Mouse (Mus musculus) embryonic facial prominence, embryonic 10.5 days (tissue): ENCODE measurements around the gene Foxn3. TPM values are rescaled to one million over a fixed set of nuclear protein-coding genes. Genes with fewer than 3 reads are reported as not detected.
A peak's percentile ranks its signal among the peaks of the same experiment; 100 is the strongest.

Experiments used
- DNase-seq: peaks from one replicate; pipeline ENCODE4 v3.0.0-alpha.2; 2017; ENCODE audit warnings: low spot score
- H3K27ac ChIP-seq: fragments of 300-500 bp; sonication (generic); replicated peaks from 2 replicates; pipeline ENCODE4 v1.5.1; 2016; ENCODE audit warnings: mild to moderate bottlenecking
- H3K27me3 ChIP-seq: fragments of 300-500 bp; sonication (generic); replicated peaks from 2 replicates; pipeline ENCODE4 v1.6.1; 2016; ENCODE audit warnings: low read depth, mild to moderate bottlenecking; ENCODE audit not compliant: poor library complexity, severe bottlenecking
- H3K36me3 ChIP-seq: fragments of 300-500 bp; sonication (generic); replicated peaks from 2 replicates; pipeline ENCODE4 v1.6.1; 2016; ENCODE audit warnings: mild to moderate bottlenecking, moderate library complexity
- H3K4me1 ChIP-seq: fragments of 300-500 bp; sonication (generic); 2 replicates; pipeline ENCODE4 v1.6.1; 2016
- H3K4me3 ChIP-seq: fragments of 300-500 bp; sonication (generic); 2 replicates; pipeline ENCODE4 v1.5.1; 2016; ENCODE audit warnings: mild to moderate bottlenecking, moderate library complexity
- H3K9me3 ChIP-seq: fragments of 300-500 bp; sonication (generic); 2 replicates; pipeline ENCODE4 v1.6.1; 2016; ENCODE audit warnings: mild to moderate bottlenecking
- WGBS: fragments of 180-500 bp; shearing (Covaris S2); methylation state at CpG from one replicate; pipeline ENCODE4 v1.1.7; 2016; 5-methylcytosine and 5-hydroxymethylcytosine counted together
- polyA plus RNA-seq: library from polyadenylated mRNA; unstranded; fragments of >200 nt; fragmentation: Nextera tagmentation; extraction: Ambion mirVana; gene quantifications from 2 replicates; pipeline ENCODE4 v1.2.1, GENCODE M21; 2016

Foxn3 gene
- polyA plus RNA-seq, 1 experiment from 2014 or later = 64.7 TPM

DNA sequence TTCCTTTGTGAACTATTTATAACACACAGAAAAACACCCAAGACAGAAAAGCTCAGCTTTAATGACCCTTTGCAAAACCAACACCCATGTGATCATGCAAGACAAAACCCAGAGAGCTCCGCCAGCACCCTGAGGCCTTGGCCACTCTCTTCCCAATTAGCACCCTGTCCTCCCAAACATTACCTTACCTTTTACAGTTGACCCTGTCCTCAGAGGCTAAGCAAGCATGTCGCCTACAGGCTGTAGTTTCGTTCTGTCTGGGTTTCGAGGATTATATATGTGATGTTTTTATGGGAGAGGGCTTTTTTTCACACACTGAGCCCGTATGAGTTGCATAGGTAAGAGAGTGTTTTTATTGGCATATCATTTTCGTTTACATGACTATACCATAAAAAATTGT is 26.1 kb downstream of the Foxn3 start:
- H3K27ac ChIP-seq = no peak overlapping the region
- 93% methylated on average over 6 of the region's 6 CpGs for WGBS
- DNase-seq = no peak
- H3K27me3 ChIP-seq = no peaks in the 10 kb centered on the region
- peaks cover 24% of the 10 kb centered on the region for H3K9me3 ChIP-seq
- no peak overlapping the region for H3K4me3 ChIP-seq
- no peaks in the 10 kb centered on the region for H3K4me1 ChIP-seq
- H3K36me3 ChIP-seq = peaks cover 41% of the 10 kb centered on the region

- no peak for DNase-seq
- no peaks in the 10 kb centered on the region for H3K27me3 ChIP-seq
- no peak overlapping the region for H3K4me3 ChIP-seq
- H3K27ac ChIP-seq = no peak overlapping the region
- WGBS = 98% methylated on average over 5 of the region's 5 CpGs
- H3K36me3 ChIP-seq = peaks cover 43% of the 10 kb centered on the region
- peaks cover 24% of the 10 kb centered on the region for H3K9me3 ChIP-seq
- no peaks in the 10 kb centered on the region; the same call in 1 of the 2 replicates for H3K4me1 ChIP-seq
Observed at GRCm38 (mm10) chr12:99536426-99536825, 27.0 kb downstream of the Foxn3 start.

DNA sequence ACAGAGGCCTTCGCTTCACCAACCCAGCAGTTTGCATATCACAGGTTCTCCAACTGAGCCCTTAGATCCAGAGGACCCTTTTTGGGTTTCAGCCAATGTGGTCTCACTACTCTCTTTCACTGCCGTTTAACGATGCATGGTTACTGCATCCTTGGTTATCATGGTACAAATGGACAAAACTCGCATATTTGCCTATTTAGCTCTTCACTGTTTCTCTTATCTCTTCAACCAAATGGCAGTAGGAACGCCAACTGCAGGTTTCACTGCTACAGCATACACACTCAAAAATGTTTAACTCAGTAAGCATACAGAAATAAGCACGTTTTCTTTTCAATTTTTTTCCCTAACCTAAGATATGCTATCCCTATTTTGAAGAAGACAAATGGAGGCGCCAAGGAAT is 31.0 kb downstream of the Foxn3 start:
- no peaks in the 10 kb centered on the region for H3K27me3 ChIP-seq
- peaks cover 40% of the 10 kb centered on the region for H3K36me3 ChIP-seq
- no peak overlapping the region for H3K4me3 ChIP-seq
- H3K4me1 ChIP-seq = peaks cover 40% of the 10 kb centered on the region
- no peak for DNase-seq
- WGBS = 91% methylated on average over 7 of the region's 7 CpGs
- H3K27ac ChIP-seq = no peak overlapping the region
- peaks cover 24% of the 10 kb centered on the region for H3K9me3 ChIP-seq

GRCm38 (mm10) chr12:99529687-99530411 is 33.5 kb downstream of the Foxn3 start:
- DNase-seq = peak; percentile 33
- 55% methylated on average over 17 of the region's 17 CpGs for WGBS
- peak overlapping the region; percentile 57; the same call in 1 of the 2 replicates for H3K27ac ChIP-seq
- H3K9me3 ChIP-seq = peaks cover 9% of the 10 kb centered on the region; the same call in 1 of the 2 replicates
- no peaks in the 10 kb centered on the region for H3K27me3 ChIP-seq
- peaks cover 21% of the 10 kb centered on the region for H3K36me3 ChIP-seq
- H3K4me3 ChIP-seq = no peak overlapping the region
- H3K4me1 ChIP-seq = peaks cover 53% of the 10 kb centered on the region

- no peaks in the 10 kb centered on the region for H3K27me3 ChIP-seq
- H3K27ac ChIP-seq = peak overlapping the region; percentile 57; the same call in 1 of the 2 replicates
- 34% methylated on average over 5 of the region's 5 CpGs for WGBS
- peaks cover 53% of the 10 kb centered on the region for H3K4me1 ChIP-seq
- DNase-seq = no peak
- no peak overlapping the region for H3K4me3 ChIP-seq
- 0 out of 2 replicates have a peak, but pooled peaks cover under 1% of the 10 kb centered on the region for H3K9me3 ChIP-seq
- peaks cover 13% of the 10 kb centered on the region for H3K36me3 ChIP-seq
Observed at GRCm38 (mm10) chr12:99528958-99529357, 34.4 kb downstream of the Foxn3 start.

DNA sequence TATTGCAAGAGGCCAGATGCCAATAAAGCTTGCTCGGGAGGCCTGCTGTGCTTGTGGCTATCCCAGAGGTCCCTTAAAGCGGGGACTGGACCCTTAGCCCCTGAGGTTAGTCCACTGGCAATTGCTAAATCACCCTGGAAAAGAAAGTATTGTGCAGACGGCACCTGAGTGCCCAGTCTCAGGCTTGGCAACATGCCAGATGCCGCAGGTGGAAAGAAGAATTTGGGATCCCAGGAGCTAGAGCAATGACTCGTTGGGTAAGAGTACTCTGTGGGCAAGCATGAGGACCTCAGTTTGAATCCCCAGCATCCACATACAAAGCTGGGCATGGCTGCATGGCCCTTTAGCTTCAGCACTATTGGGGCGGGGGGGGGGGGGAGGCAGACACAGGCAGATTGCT is 35.9 kb downstream of the Foxn3 start:
- WGBS = 79% methylated on average over 6 of the region's 6 CpGs
- Histone ChIP-seq H3K4me1 (peaks cover 53% of the 10 kb centered on the region), H3K9me3 (0 out of 2 replicates have a peak, but pooled peaks cover 3% of the 10 kb centered on the region), H3K4me3 (no peak overlapping the region), H3K27ac (no peak overlapping the region), H3K36me3 (peaks cover 9% of the 10 kb centered on the region; the same call in 1 of the 2 replicates), H3K27me3 (no peaks in the 10 kb centered on the region)
- no peak for DNase-seq

GRCm38 (mm10) chr12:99526571-99527140 is 36.7 kb downstream of the Foxn3 start:
- WGBS = 51% methylated on average over 9 of the region's 9 CpGs
- H3K36me3 ChIP-seq = peaks cover 7% of the 10 kb centered on the region; the same call in 1 of the 2 replicates
- H3K27ac ChIP-seq = peak overlapping the region; percentile 24; the same call in 1 of the 2 replicates
- peak; percentile 28 for DNase-seq
- H3K9me3 ChIP-seq = 0 out of 2 replicates have a peak, but pooled peaks cover 3% of the 10 kb centered on the region
- no peaks in the 10 kb centered on the region for H3K27me3 ChIP-seq
- H3K4me1 ChIP-seq = peaks cover 53% of the 10 kb centered on the region
- H3K4me3 ChIP-seq = no peak overlapping the region

- no peak for DNase-seq
- H3K27me3 ChIP-seq = no peaks in the 10 kb centered on the region
- H3K36me3 ChIP-seq = peaks cover 7% of the 10 kb centered on the region; the same call in 1 of the 2 replicates
- 85% methylated on average over 2 of the region's 2 CpGs for WGBS
- H3K4me1 ChIP-seq = peaks cover 27% of the 10 kb centered on the region
- no peak overlapping the region for H3K27ac ChIP-seq
- H3K9me3 ChIP-seq = 0 out of 2 replicates have a peak, but pooled peaks cover 3% of the 10 kb centered on the region
- H3K4me3 ChIP-seq = no peak overlapping the region
Observed at GRCm38 (mm10) chr12:99522882-99523281, 40.5 kb downstream of the Foxn3 start.

DNA sequence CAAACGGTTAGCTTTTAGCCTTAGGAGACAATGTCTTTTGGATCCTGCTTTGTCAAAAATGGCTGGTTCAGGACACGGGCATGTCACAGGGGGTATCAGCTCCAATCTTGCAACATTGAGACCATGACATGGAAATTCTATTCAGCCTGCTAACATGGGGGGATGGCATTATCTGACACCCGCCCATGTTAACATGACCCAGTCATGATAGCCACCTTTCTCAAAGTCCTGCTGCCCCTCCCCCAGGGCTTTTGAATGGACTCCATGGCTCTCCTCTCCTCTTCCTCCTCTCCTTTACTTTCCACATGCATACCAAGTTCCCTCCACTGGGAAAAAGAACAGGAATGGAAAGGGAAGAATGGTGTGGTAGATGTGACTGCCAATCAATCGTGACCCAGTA is 43.5 kb downstream of the Foxn3 start:
- H3K27me3 ChIP-seq = no peaks in the 10 kb centered on the region
- H3K4me1 ChIP-seq = peaks cover 15% of the 10 kb centered on the region
- no peak overlapping the region for H3K4me3 ChIP-seq
- 0 out of 2 replicates have a peak, but pooled peaks cover 3% of the 10 kb centered on the region for H3K9me3 ChIP-seq
- H3K27ac ChIP-seq = no peak overlapping the region
- WGBS = 85% methylated on average over 4 of the region's 4 CpGs
- H3K36me3 ChIP-seq = peaks cover 7% of the 10 kb centered on the region; the same call in 1 of the 2 replicates
- DNase-seq = no peak

DNA sequence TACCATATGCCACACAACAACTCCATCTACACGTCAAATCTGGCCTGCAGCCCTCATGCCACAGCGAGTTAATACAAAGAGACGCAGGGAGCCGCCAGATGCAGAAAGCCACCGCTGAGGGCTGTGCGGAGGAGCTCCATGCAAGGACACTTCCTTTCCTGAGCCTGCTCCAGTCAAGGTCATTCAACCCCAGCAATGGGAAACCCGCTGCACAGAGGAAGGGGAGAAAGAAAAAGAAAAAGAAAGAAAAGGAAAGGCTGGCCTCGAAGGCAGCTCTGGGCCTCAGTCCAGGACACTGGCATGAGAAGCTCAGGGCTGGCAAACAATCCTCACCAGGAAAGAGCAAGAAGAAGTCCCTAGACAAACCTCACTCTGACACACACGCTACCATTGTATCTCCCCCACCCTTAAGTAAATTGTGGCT is 44.2 kb downstream of the Foxn3 start:
- 67% methylated on average over 9 of the region's 9 CpGs for WGBS
- H3K36me3 ChIP-seq = peaks cover 7% of the 10 kb centered on the region; the same call in 1 of the 2 replicates
- no peaks in the 10 kb centered on the region for H3K27me3 ChIP-seq
- H3K27ac ChIP-seq = no peak overlapping the region; the same call in 1 of the 2 replicates
- H3K4me1 ChIP-seq = peaks cover 20% of the 10 kb centered on the region
- no peak overlapping the region for H3K4me3 ChIP-seq
- 0 out of 2 replicates have a peak, but pooled peaks cover 3% of the 10 kb centered on the region for H3K9me3 ChIP-seq
- no peak for DNase-seq

- Histone ChIP-seq H3K36me3 (peaks cover 2% of the 10 kb centered on the region; the same call in 1 of the 2 replicates), H3K27me3 (no peaks in the 10 kb centered on the region), H3K4me1 (peaks cover 24% of the 10 kb centered on the region), H3K27ac (no peak overlapping the region; the same call in 1 of the 2 replicates), H3K9me3 (no peaks in the 10 kb centered on the region), H3K4me3 (no peak overlapping the region)
- WGBS = 95% methylated on average over 10 of the region's 10 CpGs
- no peak for DNase-seq
Observed at GRCm38 (mm10) chr12:99518640-99519039, 44.7 kb downstream of the Foxn3 start.

DNA sequence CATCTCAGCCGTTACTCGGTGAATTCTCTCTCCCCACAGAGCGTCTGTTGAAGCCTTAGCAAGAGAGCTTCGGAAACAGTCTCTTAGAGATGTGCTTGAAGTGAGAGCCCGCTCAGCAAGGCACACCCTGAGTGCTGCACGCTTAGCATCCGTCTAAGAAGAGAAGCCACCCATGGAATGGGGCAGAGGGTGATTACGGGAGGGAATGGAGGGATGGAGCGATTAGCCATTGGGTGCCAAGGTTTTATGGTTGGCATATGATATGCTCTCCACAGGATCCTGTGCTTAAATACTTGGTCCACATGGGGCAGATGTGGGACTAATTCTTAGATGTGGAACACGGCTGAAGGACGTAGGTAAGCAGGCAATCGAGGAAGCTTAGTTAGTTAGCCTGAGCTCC is 45.3 kb downstream of the Foxn3 start:
- Histone ChIP-seq H3K27me3 (no peaks in the 10 kb centered on the region), H3K9me3 (no peaks in the 10 kb centered on the region), H3K27ac (no peak overlapping the region), H3K36me3 (no peaks in the 10 kb centered on the region), H3K4me3 (no peak overlapping the region), H3K4me1 (peaks cover 24% of the 10 kb centered on the region)
- WGBS = 94% methylated on average over 12 of the region's 12 CpGs
- DNase-seq = no peak
